Comparison of ENCODE assay signal across 22 mouse cellular contexts in the genomic region with DNA sequence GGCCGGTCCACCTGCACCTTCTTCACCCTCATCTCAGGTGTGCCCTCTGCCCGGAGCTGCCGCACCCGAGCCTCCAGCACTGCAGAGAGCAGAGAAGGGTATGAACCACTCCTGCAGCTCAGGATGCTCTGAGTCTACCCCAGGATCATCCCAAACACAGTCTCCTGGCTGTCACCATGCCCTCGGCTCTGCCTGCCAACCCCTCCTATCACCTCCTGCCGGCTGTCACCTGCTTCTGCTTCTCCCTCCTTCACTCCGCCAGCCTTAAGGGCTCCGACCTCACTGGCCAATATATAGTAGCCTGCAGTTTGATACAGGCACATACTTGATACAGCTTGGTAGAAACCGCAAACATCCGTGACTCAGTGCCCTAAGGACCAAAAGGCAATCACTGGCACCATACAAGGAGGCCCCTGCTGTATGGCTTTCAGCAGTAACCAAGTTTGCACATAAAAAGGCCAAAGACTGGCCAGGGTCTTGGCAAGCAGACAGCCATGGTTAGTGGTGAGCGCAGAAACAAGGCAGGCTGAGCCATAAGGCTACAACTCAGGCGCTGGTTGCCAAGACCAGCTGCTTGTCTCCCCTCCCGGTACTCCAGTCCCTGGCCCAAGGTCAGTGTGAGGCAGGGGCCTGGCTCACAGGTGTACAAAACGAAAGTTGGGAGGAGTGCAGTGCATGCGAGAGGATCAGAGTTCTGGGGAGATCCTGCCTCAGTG. TPM values are rescaled to one million over a fixed set of nuclear protein-coding genes. Genes with fewer than 3 reads are reported as not detected.
DNase-seq lines count a peak whose midpoint lies in the region; ATAC-seq and TF ChIP-seq lines count a peak whose summit lies in the region.
"Had no signal": no experiment of that assay in that cellular context is flagged by ENCODE, and none has a peak within 500 bp of the region (broad histone marks: within the 10 kb centered on the region; RNA-seq: fewer than 3 reads in every experiment).

No protein-coding gene starts in this region.

- peaks cover 28% of the 10 kb centered on the region for H3K4me1 ChIP-seq in cerebellum, adult 2 months (ENCODE audit: control insufficient read depth, insufficient read depth, low read length)
- peaks cover 10% of the 10 kb centered on the region for H3K4me1 ChIP-seq in embryonic facial prominence, embryonic 10.5 days

- H3K27me3 ChIP-seq in cerebellum, adult 2 months (ENCODE audit: control insufficient read depth, insufficient read depth, low read length), result no peaks in the 10 kb centered on the region
- H3K27me3 ChIP-seq in embryonic facial prominence, embryonic 10.5 days (replicated peaks; ENCODE audit: low read depth, poor library complexity, severe bottlenecking), result no peaks in the 10 kb centered on the region
- H3K27me3 ChIP-seq: forebrain, embryonic 13.5 days; heart, embryonic 13.5 days had no signal

- TF ChIP-seq POLR2A in cerebellum, adult 2 months (IDR thresholded peaks at IDR 0.05; ENCODE audit: borderline replicate concordance, insufficient read depth, low read length), result no peak

- H3K36me3 ChIP-seq in embryonic facial prominence, embryonic 10.5 days (replicated peaks), result peaks cover 58% of the 10 kb centered on the region

- H3K27ac ChIP-seq in cerebellum, adult 2 months (ENCODE audit: insufficient read depth, low read length), result peak overlapping the region; percentile 62
- H3K27ac ChIP-seq in embryonic facial prominence, embryonic 10.5 days (replicated peaks), result no peak overlapping the region
- H3K27ac ChIP-seq: forebrain, embryonic 13.5 days; gastrocnemius, adult 2 months; heart, embryonic 13.5 days; hindbrain, postnatal 0 days had no signal

- H3K4me3 ChIP-seq in cerebellum, adult 2 months (replicated peaks; ENCODE audit: insufficient read depth, low read depth, low read length), result no peak overlapping the region
- 0 out of 2 replicates have a peak overlapping the region, but pooled peaks have one; percentile 17 for H3K4me3 ChIP-seq in embryonic facial prominence, embryonic 10.5 days
- H3K4me3 ChIP-seq: forebrain, embryonic 13.5 days; gastrocnemius, adult 2 months; heart, embryonic 13.5 days had no signal

- ATAC-seq in cerebellum, adult (ENCODE audit: insufficient number of reproducible peaks, low FRiP score, low TSS enrichment), result peak; percentile 47
- ATAC-seq: CD4-positive, CD25-positive, alpha-beta regulatory T cell, adult 4 months; forebrain, embryonic 13.5 days; forebrain, postnatal 0 days; hindbrain, postnatal 0 days had no signal

- peak; percentile 17; the same call in 1 of the 2 replicates for TF ChIP-seq CTCF in cerebellum, adult 2 months (IDR thresholded peaks at IDR 0.05; ENCODE audit: borderline replicate concordance, insufficient read depth, low read depth, low read length)

- peaks cover 26% of the 10 kb centered on the region for H3K9me3 ChIP-seq in embryonic facial prominence, embryonic 10.5 days
- H3K9me3 ChIP-seq: G1E had no signal

- no peak for DNase-seq in cerebellum, postnatal 4 days (ENCODE audit: low spot score in 2 of 2)
- peak; percentile 73 to 78 for DNase-seq in cerebellum, adult 2 months
- DNase-seq in cerebellum, postnatal 10 days, result peak; percentile 80 to 83
- DNase-seq in embryonic facial prominence, embryonic 10.5 days (ENCODE audit: low spot score), result no peak
- DNase-seq in kidney, postnatal 14 days, result no peak
- DNase-seq in kidney, postnatal 36 days, result no peak
- no peak for DNase-seq in gastrocnemius, postnatal 4 days (ENCODE audit: low spot score in 2 of 2)
- DNase-seq: adrenal gland, postnatal 10 days; B cell, adult 2 months; forebrain, postnatal 0 days; gastrocnemius, adult 2 months; gastrocnemius, postnatal 25 days; heart, adult 11 months; heart, postnatal 36 days; kidney, adult 11 months had no signal

- 13% methylated on average over 15 of the region's 15 CpGs for WGBS in cerebellum, adult 2 months
- 93% methylated on average over 15 of the region's 15 CpGs for WGBS in embryonic facial prominence, embryonic 10.5 days

RNA-seq across cellular contexts. Expression of gene Polrmt, which starts 2.6 kb away (rescaled TPM):
- polyA plus RNA-seq in cerebellum, adult 2 months (2012; rRNA removed), result 74.7 and 80.4 TPM in 2 replicates
- 52.8 and 54.3 TPM in 2 replicates for polyA plus RNA-seq in embryonic facial prominence, embryonic 10.5 days (2016; fragmentation: Nextera tagmentation; extraction: Ambion mirVana)
- 10 to 100 TPM; 25.5 to 27.8 TPM for total RNA-seq in gastrocnemius, postnatal 4 days (2021)

RNA-seq across cellular contexts. Expression of gene Fgf22, which starts 11.1 kb away (rescaled TPM):
- polyA plus RNA-seq in cerebellum, adult 2 months (2012; rRNA removed), result 10.6 and 11.1 TPM in 2 replicates
- 0.46 TPM in 1 of 2 replicates, not detected in the other for polyA plus RNA-seq in embryonic facial prominence, embryonic 10.5 days (2016; fragmentation: Nextera tagmentation; extraction: Ambion mirVana)
- not detected for total RNA-seq in gastrocnemius, postnatal 4 days (2021)
- total RNA-seq: adrenal gland, postnatal 10 days; adrenal gland, postnatal 4 days; gastrocnemius, adult 2 months; gastrocnemius, postnatal 25 days; heart, postnatal 36 days had no signal
- polyA plus RNA-seq: CD4-positive, CD25-positive, alpha-beta regulatory T cell, adult 4 months; G1E; heart, embryonic 13.5 days had no signal

RNA-seq across cellular contexts. Expression of gene Rnf126, which starts 22.9 kb away (rescaled TPM):
- 126 and 127 TPM in 2 replicates for polyA plus RNA-seq in cerebellum, adult 2 months (2012; rRNA removed)
- polyA plus RNA-seq in embryonic facial prominence, embryonic 10.5 days (2016; fragmentation: Nextera tagmentation; extraction: Ambion mirVana), result 125 and 126 TPM in 2 replicates
- total RNA-seq in gastrocnemius, postnatal 4 days (2021), result 10 to 100 TPM; 45.0 to 52.5 TPM

RNA-seq across cellular contexts. Expression of gene Hcn2, which starts 27.4 kb away (rescaled TPM):
- 227 and 270 TPM in 2 replicates for polyA plus RNA-seq in cerebellum, adult 2 months (2012; rRNA removed)
- 0.04 TPM in 1 of 2 replicates, not detected in the other for polyA plus RNA-seq in embryonic facial prominence, embryonic 10.5 days (2016; fragmentation: Nextera tagmentation; extraction: Ambion mirVana)
- under 1 TPM; 0.96 TPM for total RNA-seq in gastrocnemius, postnatal 4 days (2021)
- polyA plus RNA-seq: CD4-positive, CD25-positive, alpha-beta regulatory T cell, adult 4 months had no signal

RNA-seq across cellular contexts. Expression of gene Fstl3, which starts 33.3 kb away (rescaled TPM):
- 2.2 and 2.5 TPM in 2 replicates for polyA plus RNA-seq in cerebellum, adult 2 months (2012; rRNA removed)
- 1.9 and 2.2 TPM in 2 replicates for polyA plus RNA-seq in embryonic facial prominence, embryonic 10.5 days (2016; fragmentation: Nextera tagmentation; extraction: Ambion mirVana)
- 1 to 10 TPM; 1.1 to 2.1 TPM for total RNA-seq in gastrocnemius, postnatal 4 days (2021)

Comparison
In these comparisons a context has a peak if more than half of its experiments do, and no peak if none do; other contexts are left out.
1. DNase-seq: peak in cerebellum, adult 2 months (2 of 2) and cerebellum, postnatal 10 days (2 of 2); none in cerebellum, postnatal 4 days (0 of 2), embryonic facial prominence, embryonic 10.5 days (single experiment), kidney, postnatal 14 days (single experiment), kidney, postnatal 36 days (0 of 2) and gastrocnemius, postnatal 4 days (0 of 2).